Mouse (Mus musculus) forebrain, embryonic 12.5 days (tissue): ENCODE results near the gene D6Ertd527e. TPM values are rescaled to one million over a fixed set of nuclear protein-coding genes. Genes with fewer than 3 reads are reported as not detected.
"Not testable (repeated sequence)": the region's sequence is repeated elsewhere in the genome, so short reads cannot be mapped to it uniquely, and the experiment has no call there.

Source experiments
- ATAC-seq: fragments of 200-750 bp; cut with Nextera tagmentation; 2 replicates; pipeline ENCODE4 v1.8.0; 2017; ENCODE audit warnings: moderate TSS enrichment; ENCODE audit not compliant: low FRiP score
- H3K27ac ChIP-seq: fragments of 300-500 bp; sonication (generic); 2 replicates; pipeline ENCODE4 v1.5.1; 2016; ENCODE audit warnings: mild to moderate bottlenecking
- H3K27me3 ChIP-seq: fragments of 300-500 bp; sonication (generic); 2 replicates; pipeline ENCODE4 v1.6.1; 2016; ENCODE audit warnings: mild to moderate bottlenecking
- H3K36me3 ChIP-seq: fragments of 300-500 bp; sonication (generic); replicated peaks from 2 replicates; pipeline ENCODE4 v1.6.1; 2016; ENCODE audit warnings: mild to moderate bottlenecking
- H3K4me1 ChIP-seq: fragments of 300-500 bp; sonication (generic); 2 replicates; pipeline ENCODE4 v1.6.1; 2016
- H3K4me2 ChIP-seq: fragments of 300-500 bp; sonication (generic); 2 replicates; pipeline ENCODE4 v1.6.1; 2016; ENCODE audit warnings: mild to moderate bottlenecking, moderate library complexity
- H3K4me3 ChIP-seq: fragments of 300-500 bp; sonication (generic); replicated peaks from 2 replicates; pipeline ENCODE4 v1.5.1; 2016; ENCODE audit warnings: mild to moderate bottlenecking
- H3K9ac ChIP-seq: fragments of 300-500 bp; sonication (generic); 2 replicates; pipeline ENCODE4 v1.6.1; 2016; ENCODE audit warnings: mild to moderate bottlenecking
- H3K9me3 ChIP-seq: fragments of 300-500 bp; sonication (generic); 2 replicates; pipeline ENCODE4 v1.6.1; 2016
- WGBS: fragments of 180-500 bp; shearing (Covaris S2); methylation state at CpG from one replicate; pipeline ENCODE4 v1.1.7; 2016; 5-methylcytosine and 5-hydroxymethylcytosine counted together
- polyA plus RNA-seq: library from polyadenylated mRNA; unstranded; fragments of >200 nt; fragmentation: Nextera tagmentation; extraction: Ambion mirVana; gene quantifications from 2 replicates; pipeline ENCODE4 v1.2.1, GENCODE M21; 2016

D6Ertd527e gene
- polyA plus RNA-seq, 1 experiment from 2014 or later: 0.19 TPM

DNA sequence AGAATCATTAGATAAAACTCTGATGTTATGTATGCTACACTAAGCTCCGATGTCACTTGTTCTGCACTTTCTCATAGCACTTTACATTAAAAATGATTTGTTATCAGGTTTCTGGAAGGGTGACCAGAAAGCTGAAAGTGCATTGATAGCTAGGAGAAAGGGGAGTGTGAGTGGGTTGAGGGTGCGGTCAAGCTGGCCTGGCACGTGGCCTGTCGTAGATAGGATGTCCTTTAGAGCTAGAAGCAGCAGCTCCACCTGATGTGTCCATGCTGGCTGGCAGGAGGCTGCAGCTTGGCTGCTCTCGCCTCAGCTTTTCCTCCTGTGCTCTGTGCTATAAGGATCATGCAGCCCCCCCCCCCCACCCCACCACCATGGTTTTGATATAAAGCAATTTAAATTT is 12.1 kb upstream of the D6Ertd527e start:
- Histone ChIP-seq H3K4me2 (no peak overlapping the region), H3K36me3 (peaks cover 25% of the 10 kb centered on the region), H3K27me3 (no peaks in the 10 kb centered on the region), H3K4me3 (no peak overlapping the region), H3K27ac (no peak overlapping the region), H3K4me1 (no peaks in the 10 kb centered on the region), H3K9ac (no peak overlapping the region), H3K9me3 (no peaks in the 10 kb centered on the region)
- ATAC-seq: no peak
- 79% methylated on average over 5 of the region's 5 CpGs for WGBS

DNA sequence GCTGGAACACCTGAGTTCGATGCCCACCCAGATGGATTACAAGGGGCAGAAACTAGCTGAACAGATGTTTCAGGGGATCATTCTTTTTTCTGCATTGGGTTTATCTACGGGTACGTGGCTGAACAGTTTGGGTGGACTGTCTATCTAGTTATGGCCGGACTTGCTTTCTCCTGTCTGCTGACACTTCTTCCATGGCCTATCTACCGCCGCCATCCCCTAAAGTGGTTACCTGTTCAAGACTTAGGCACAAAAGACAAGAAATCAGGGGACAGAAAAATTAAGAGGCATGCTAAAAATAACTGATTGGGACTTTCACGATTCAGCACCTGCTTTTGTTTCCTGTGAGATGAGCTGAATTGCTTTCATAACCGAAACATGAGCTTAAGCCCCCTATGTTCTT is 10.9 kb upstream of the D6Ertd527e start:
- not testable (repeated sequence) for H3K27me3 ChIP-seq, H3K9me3 ChIP-seq, H3K4me3 ChIP-seq, H3K4me2 ChIP-seq, H3K9ac ChIP-seq, ATAC-seq, H3K4me1 ChIP-seq, H3K27ac ChIP-seq
- WGBS: 91% methylated on average over 8 of the region's 8 CpGs
- peaks cover 17% of the 10 kb centered on the region for H3K36me3 ChIP-seq

DNA sequence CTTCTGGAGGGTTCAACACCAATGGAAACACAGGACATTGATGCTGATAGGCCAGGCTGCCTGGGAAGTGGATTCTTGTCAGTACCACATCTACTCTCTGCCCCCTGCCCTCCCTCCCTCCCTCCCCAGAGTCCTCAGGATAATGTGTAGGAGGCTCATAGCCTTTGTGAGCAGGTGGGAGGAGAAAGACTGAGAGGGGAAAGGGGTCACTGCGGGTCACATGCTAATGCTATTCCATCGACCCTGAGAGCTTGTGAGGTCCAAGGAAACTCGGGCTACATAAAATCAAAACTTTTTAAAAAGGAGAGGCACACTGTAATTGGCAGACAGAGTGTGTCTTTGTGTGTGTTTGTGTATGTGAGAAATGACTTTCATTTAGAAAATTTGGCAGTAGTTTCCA is 5.3 kb upstream of the D6Ertd527e start:
- Histone ChIP-seq H3K4me2 (no peak overlapping the region), H3K27me3 (no peaks in the 10 kb centered on the region), H3K4me3 (no peak overlapping the region), H3K9me3 (no peaks in the 10 kb centered on the region), H3K9ac (no peak overlapping the region), H3K36me3 (no peaks in the 10 kb centered on the region), H3K4me1 (peaks cover 12% of the 10 kb centered on the region), H3K27ac (no peak overlapping the region)
- no peak for ATAC-seq
- 22% methylated on average over 3 of the region's 3 CpGs for WGBS

DNA sequence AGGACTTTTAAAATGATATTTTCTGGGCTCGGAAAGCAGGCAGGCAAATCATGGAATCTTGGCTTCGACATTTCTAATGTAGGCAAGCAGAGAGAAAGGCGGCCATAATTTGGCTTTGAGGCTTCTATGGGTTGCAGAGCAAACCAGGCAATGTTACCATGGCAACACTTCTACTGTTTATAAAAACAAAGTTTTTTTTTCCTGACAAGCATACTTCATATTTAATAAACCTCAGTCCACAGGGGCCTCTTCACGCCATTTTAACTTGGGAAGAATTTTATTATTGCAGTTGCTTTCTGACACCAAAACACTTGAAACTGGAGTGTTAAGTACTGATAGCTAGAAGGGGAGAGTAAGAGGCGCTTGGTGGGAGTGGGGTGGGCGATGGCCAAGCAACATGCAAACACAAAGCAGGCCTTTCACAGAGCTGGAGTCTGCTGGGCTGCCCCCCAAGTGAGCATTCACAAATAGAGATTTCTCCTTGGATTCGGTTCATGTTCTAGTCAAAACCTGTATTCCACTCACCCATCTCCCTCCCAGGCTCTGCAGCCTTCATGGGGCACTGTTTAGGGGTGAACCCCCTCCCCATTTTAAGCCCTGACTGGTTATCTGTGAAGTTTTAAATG is 4.8 kb upstream of the D6Ertd527e start:
- H3K4me2 ChIP-seq: no peak overlapping the region
- H3K4me3 ChIP-seq: no peak overlapping the region
- H3K27ac ChIP-seq: no peak overlapping the region
- H3K9ac ChIP-seq: no peak overlapping the region
- no peaks in the 10 kb centered on the region for H3K27me3 ChIP-seq
- ATAC-seq: no peak
- H3K9me3 ChIP-seq: no peaks in the 10 kb centered on the region
- peaks cover 12% of the 10 kb centered on the region for H3K4me1 ChIP-seq
- 58% methylated on average over 7 of the region's 7 CpGs for WGBS
- H3K36me3 ChIP-seq: no peaks in the 10 kb centered on the region

DNA sequence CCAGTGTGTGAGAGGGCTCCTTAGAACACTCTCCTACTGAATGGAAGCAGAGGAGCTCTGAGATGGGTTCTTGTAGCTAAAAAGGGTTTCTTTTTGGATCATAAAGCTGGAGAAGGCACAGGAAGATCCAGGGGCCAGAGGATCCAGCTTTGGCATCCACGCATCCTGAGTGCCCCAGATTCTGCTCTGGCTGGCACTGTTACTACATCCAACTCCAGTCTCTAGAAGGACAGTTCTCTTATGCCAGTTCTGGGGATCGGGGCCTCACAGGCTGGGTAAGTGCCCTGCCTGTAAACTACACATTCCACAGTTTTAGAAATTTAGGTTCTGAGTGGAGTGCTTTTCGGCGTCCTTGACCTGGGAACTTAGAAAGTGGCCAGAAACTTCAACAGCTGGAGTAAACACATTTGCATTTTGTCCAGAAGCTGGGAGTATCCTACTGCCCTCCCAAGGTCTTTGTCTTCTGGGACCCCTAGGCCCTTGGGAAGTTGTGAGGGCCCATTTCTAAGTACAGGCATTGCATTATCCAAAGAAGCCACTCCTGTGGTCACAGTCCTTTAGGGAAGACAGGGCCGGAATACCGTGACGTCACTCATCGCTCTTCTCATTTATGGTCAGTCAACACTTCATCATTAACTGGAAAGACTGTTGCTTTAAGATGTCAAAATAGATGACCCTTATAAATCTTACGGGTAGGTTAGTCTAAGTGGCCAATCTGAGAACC is 4.1 kb upstream of the D6Ertd527e start:
- Histone ChIP-seq H3K27me3 (no peaks in the 10 kb centered on the region), H3K4me3 (no peak overlapping the region), H3K4me1 (peaks cover 12% of the 10 kb centered on the region), H3K9ac (no peak overlapping the region), H3K4me2 (no peak overlapping the region), H3K36me3 (no peaks in the 10 kb centered on the region), H3K27ac (no peak overlapping the region), H3K9me3 (no peaks in the 10 kb centered on the region)
- WGBS: 89% methylated on average over 9 of the region's 9 CpGs
- no peak for ATAC-seq

DNA sequence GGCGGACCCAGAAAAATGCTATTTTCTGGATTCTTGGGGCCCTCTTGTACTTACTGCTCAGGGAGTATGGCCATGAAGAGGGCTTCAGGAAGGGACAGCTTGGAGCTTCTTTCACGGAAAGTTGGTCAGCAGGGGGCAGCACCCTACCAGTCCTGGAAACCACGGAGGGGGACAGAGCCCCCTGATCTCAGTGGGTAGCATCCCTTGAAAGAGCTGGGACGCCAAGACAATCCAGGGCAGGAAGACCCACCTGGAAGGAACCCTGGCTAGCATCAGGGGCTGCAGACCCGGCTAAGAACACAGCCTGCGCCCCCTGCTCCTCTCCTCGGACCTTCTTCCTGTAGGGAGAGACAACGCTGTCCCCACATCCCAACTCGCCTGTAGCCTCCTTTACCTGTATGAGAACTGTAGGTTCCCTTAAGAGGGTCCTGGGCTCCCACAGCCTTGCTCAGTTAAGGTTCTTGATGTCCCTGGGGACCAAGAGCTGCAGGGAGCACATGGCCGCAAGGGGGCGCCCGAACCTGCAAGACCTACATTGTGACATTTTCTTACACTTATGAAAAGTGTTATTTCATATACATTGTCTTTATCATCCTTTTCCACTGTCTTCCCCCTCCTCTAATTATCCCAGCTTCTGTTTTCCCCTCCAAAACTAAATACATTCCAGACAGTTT is 3.1 kb upstream of the D6Ertd527e start:
- Histone ChIP-seq H3K9ac (no peak overlapping the region), H3K27ac (no peak overlapping the region)

DNA sequence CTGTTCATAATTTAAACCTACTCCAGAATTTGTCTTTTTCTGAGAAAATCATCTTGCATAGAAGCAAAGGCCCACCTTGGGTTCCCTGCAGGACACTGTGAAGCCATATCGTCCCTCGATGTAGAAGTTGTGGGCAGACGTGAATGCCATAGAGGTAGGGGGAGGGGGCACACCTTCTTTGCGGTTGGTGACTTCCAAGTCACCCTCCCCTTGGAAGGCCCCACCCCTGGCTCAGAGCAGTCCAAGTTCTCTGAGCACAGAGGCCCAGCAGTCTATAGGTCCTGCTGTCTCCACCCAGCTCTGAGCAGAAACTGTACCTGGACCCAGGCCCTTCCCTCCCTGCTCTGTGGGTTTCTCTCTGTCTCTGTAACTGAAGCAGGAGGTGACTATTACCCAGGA is 2.6 kb upstream of the D6Ertd527e start:
- no peaks in the 10 kb centered on the region for H3K27me3 ChIP-seq
- H3K4me3 ChIP-seq: no peak overlapping the region
- H3K4me2 ChIP-seq: no peak overlapping the region
- peaks cover 12% of the 10 kb centered on the region for H3K4me1 ChIP-seq
- H3K9ac ChIP-seq: no peak overlapping the region
- H3K36me3 ChIP-seq: no peaks in the 10 kb centered on the region
- H3K27ac ChIP-seq: no peak overlapping the region
- WGBS: 39% methylated on average over 4 of the region's 4 CpGs
- no peaks in the 10 kb centered on the region for H3K9me3 ChIP-seq
- ATAC-seq: no peak

More for the DNA sequence above, 3.1 kb upstream of the D6Ertd527e start:
- peak overlapping the region; percentile 18; the same call in 1 of the 2 replicates for H3K4me3 ChIP-seq
- H3K36me3 ChIP-seq: no peaks in the 10 kb centered on the region
- peaks cover 12% of the 10 kb centered on the region for H3K4me1 ChIP-seq
- 6% methylated on average over 12 of the region's 12 CpGs for WGBS
- ATAC-seq: peak; percentile 73; the same call in 1 of the 2 replicates
- H3K4me2 ChIP-seq: peak overlapping the region; percentile 52
- no peaks in the 10 kb centered on the region for H3K9me3 ChIP-seq
- no peaks in the 10 kb centered on the region for H3K27me3 ChIP-seq

DNA sequence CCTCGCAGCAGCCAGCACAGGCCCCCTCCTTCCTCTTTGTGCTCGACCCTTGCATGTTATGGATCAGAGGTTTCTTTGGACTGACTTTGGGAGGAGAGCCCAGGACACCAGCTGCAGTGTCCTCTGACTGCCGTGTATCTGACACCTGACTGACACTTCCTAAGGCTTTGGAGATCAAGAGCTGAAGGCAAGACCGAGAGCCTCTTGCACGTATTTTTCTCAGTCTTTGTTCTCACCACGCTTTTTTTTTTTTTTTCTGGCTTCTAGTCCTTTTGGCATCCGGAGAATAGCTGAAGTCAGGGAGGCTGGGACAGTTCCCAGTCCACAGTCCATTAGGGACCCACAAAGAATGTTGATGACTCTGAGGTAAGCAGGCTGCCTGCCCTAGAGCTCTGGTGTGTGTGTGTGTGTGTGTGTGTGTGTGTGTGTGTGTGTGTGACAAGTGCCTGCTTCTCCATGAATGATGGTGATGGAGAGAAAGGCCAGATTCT is 2.1 kb upstream of the D6Ertd527e start:
- Histone ChIP-seq H3K27ac (no peak overlapping the region), H3K4me3 (no peak overlapping the region), H3K36me3 (no peaks in the 10 kb centered on the region), H3K27me3 (no peaks in the 10 kb centered on the region), H3K9ac (no peak overlapping the region), H3K4me2 (no peak overlapping the region), H3K4me1 (peaks cover 12% of the 10 kb centered on the region), H3K9me3 (no peaks in the 10 kb centered on the region)
- no peak for ATAC-seq
- 39% methylated on average over 7 of the region's 7 CpGs for WGBS

DNA sequence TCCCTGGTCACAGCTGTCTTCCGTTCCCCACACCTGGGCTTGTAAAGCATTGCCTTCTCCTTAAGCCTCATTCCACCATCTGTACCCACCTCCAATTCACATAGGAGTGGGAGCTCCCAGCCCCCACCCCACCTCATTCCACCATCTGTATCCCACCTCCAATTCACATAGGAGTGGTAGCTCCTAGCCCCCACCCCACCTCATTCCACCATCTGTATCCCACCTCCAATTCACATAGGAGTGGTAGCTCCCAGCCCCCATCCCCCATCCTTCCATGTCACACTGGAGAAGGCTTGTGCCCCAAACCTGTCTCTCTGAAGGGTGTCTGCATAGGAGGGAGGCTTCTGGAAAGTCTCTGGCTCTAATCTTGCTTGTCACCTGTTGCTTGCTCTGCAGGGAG is 1.2 kb upstream of the D6Ertd527e start:
- H3K4me2 ChIP-seq: no peak overlapping the region
- WGBS: 88% methylated on average over 1 of the region's 1 CpGs
- no peaks in the 10 kb centered on the region for H3K27me3 ChIP-seq
- no peaks in the 10 kb centered on the region for H3K9me3 ChIP-seq
- no peak for ATAC-seq
- no peaks in the 10 kb centered on the region for H3K36me3 ChIP-seq
- H3K4me1 ChIP-seq: peaks cover 12% of the 10 kb centered on the region
- no peak overlapping the region for H3K4me3 ChIP-seq
- H3K9ac ChIP-seq: no peak overlapping the region
- H3K27ac ChIP-seq: no peak overlapping the region

DNA sequence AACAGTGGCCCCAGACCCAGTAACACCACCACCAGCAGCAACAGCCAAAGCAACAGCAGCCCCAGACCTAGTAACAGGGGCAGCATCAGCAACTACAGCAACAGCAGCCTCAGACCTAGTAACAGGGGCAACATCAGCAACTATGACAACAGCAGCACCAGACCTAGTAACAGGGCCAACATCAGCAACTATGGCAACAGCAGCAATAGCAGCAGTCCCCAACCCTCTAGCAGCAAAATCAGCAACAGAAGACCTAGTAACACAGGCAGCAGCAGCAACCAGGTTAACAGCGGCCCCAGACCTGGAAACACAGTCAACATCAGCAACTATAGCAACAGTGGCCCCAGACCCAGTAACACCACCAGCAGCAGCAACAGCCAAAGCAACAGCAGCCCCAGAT is 6.9 kb downstream of the D6Ertd527e start:
- 95% methylated on average over 1 of the region's 1 CpGs for WGBS
- no peak overlapping the region for H3K27ac ChIP-seq
- H3K36me3 ChIP-seq: no peaks in the 10 kb centered on the region
- no peaks in the 10 kb centered on the region for H3K27me3 ChIP-seq
- no peak for ATAC-seq
- H3K4me2 ChIP-seq: no peak overlapping the region
- no peak overlapping the region for H3K4me3 ChIP-seq
- no peaks in the 10 kb centered on the region for H3K4me1 ChIP-seq
- no peaks in the 10 kb centered on the region for H3K9me3 ChIP-seq
- no peak overlapping the region for H3K9ac ChIP-seq

DNA sequence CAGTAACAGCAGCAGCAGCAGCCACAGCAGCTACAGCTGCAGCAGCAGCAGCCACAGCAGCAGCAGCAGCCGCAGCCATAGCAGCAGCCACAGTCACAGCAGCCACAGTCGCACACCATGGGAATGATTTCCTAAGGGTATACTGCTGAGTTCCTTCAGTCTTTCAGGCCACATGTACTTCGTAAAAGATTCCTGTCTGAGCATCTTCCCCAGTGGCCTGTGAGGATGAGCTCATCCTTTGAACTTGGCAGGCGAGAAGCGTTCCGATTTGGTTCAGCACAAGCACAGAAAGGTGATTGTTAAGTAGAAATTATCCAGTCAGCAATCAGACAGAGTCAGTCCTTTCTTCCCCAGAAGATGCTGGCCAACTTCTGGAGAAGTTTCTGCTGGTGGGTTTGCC is 7.6 kb downstream of the D6Ertd527e start:
- no peak overlapping the region for H3K9ac ChIP-seq
- no peaks in the 10 kb centered on the region for H3K27me3 ChIP-seq
- H3K4me3 ChIP-seq: no peak overlapping the region
- WGBS: 84% methylated on average over 6 of the region's 6 CpGs
- no peak overlapping the region for H3K4me2 ChIP-seq
- no peaks in the 10 kb centered on the region for H3K9me3 ChIP-seq
- H3K36me3 ChIP-seq: no peaks in the 10 kb centered on the region
- no peak overlapping the region for H3K27ac ChIP-seq
- H3K4me1 ChIP-seq: no peaks in the 10 kb centered on the region
- ATAC-seq: no peak

DNA sequence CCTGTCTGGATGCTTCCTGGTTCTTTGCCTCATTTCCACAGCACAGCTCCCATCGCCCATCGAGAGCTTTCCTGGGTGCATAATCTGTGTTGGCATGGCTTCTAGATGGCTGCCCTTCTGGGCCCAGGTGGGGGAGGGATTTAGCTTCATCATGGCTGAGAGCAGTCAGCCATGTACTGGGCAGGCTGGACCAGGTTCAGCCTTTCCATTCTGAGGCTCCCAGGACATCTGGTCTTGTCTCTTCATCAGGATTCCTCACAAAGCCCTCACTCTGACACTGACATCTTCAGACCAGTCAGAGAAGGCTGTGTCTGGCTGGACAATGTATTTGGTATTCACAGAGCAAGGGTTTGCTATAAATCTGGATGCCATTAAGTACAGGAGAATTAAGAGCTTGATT is 11.4 kb downstream of the D6Ertd527e start:
- H3K4me1 ChIP-seq: no peaks in the 10 kb centered on the region
- ATAC-seq: no peak
- no peak overlapping the region for H3K4me3 ChIP-seq
- no peak overlapping the region for H3K4me2 ChIP-seq
- no peaks in the 10 kb centered on the region for H3K27me3 ChIP-seq
- no peaks in the 10 kb centered on the region for H3K36me3 ChIP-seq
- H3K9me3 ChIP-seq: no peaks in the 10 kb centered on the region
- no peak overlapping the region for H3K9ac ChIP-seq
- 98% methylated on average over 2 of the region's 2 CpGs for WGBS
- no peak overlapping the region for H3K27ac ChIP-seq
